Mouse (Mus musculus) left cerebral cortex, adult 9 months (tissue): ENCODE results near the gene Hs6st3.

ENCODE experiments used
- DNase-seq, 2 experiments: peaks; one replicate each; pipeline ENCODE4 v3.0.0; 2022; ENCODE audit warnings: low spot score in 2 of 2

Gene Hs6st3

DNA sequence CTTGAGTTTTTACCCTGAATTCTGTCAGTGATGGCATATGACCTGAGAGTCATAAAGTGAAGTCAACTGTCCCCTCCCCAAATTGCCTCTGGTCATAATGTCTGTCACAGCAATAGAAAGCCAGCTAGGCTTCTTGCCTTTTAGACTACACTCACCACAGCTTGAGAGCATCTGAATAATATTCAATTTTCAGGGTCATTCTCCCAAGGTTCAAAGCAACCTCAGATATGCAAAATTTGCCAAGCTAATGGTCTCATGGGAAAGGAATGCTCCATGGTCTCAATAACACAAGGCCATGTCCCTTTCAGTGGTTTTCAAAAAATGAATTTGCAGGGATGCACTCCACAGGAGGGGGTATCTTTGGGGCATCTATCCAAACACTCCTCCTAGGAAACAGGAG is 764.3 kb downstream of the Hs6st3 start:
- DNase-seq = no peak

DNA sequence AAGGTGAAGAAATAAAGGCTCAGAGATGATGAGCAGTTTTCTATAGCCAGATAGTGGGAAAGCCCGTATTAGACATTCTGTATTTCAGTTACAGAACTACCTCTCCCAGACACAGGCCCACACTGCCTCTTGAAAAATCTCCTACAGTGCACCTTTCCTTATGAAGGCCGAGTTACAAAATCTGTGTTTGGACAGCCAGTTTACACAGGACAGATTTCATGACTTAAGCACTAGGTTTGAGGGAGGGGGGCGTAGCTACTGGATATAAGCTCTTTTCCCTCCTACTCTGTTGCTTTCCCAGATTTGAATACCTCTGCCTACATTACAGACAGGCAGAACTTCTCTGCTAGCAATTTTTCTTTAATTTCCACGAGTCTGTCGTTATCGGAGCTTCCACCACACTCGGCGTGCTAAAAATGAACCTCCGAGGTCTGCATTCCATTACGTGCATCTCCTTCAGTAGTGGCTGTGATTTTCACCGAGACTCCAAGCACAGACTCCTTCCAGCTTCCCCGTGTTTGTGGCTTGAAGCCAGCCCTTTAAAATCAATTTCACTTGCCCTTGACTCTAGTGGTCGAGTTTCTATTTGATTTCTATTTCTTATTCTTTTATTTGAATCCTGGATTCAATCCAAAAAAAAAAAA is 770.0 kb downstream of the Hs6st3 start:
- peak in 1 of 2 experiments; percentile 16 for DNase-seq

DNA sequence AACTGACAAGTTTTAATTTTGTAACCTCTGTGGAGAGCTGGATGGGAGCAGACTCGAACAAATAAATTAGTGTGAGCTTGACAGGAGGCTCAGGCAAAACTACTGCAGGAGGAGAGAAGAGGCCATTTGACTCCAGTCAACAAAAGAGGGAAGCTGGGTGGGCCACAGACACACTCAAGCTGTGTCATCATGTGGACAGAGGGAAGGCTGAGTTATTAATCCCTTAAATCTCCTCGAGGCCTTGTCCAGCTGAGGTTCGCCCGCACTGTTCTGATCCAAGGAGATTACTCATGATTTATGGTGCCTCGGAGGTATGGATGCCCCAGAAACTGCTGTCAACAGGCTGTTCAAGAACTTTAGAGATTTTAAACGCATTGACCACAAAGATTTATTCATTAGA is 776.4 kb downstream of the Hs6st3 start:
- no peak for DNase-seq

DNA sequence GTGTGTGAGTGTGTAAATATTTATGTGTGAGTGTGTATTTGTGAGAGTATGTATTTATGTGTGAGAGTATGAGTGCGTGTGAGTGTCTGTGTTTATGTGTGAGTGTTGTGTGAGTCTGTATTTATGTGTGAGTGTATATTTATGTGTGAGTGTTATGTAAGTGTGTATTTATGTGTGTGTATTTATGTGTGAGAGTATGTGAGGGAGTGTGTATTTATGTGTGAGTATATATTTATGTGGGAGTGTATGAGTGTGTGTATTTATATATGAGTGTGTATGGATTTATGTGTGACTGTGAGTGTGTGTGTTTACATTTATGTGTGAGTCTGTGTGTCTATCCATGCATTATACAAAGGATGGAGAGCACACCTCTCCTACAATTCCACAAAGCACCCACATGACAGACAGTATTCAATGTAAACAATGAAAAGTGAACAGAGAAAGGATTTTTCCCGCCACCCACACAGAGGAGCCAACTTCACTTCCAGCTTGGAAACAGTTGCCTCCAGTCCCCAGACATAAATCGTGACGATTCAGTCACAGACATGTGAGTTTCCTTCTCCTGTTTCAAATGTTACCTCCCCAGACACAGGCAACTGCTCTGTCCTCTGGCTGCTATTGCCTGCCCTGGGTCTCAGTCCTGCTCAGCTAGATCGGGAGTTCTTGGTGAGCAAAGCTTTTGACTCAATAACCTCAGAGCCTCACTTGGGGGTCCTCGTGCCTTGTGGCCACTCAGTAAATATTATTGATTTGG is 780.3 kb downstream of the Hs6st3 start:
- no peak for DNase-seq

DNA sequence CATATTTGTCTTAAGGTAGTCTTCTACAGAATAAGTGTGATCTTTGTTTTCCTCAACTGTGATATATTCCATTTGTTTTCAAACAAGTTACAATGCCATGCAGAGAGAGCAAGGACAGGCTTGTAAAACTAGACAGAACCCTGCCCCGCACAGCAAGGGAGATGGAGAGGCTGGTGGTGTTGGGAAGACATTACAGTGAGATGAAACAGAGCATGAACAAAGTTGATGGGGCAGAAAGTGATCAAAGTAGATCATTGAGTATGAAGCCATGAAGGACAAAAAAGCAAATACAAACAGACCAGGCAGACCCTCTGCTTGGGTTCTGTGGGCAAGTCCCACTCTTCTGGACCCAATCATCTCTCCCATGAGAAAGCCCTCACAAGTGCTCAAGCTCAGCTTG is 781.0 kb downstream of the Hs6st3 start:
- DNase-seq = no peak
